Mouse (Mus musculus) adrenal gland, adult 8-10 months (tissue): ENCODE measurements around the gene Jak2. TPM values are rescaled to one million over a fixed set of nuclear protein-coding genes. Genes with fewer than 3 reads are reported as not detected.

Source experiments
- DNase-seq: peaks from one replicate; pipeline ENCODE4 v3.0.0; 2022
- total RNA-seq, 4 experiments: library from RNA; stranded (reverse); gene quantifications; 2 replicates each; pipeline ENCODE4 v1.2.4; 2022

The Jak2 gene
- total RNA-seq, 4 experiments from 2014 or later = 20.9 to 24.8 (median 22.8) TPM

- DNase-seq = no peak
Measured at GRCm38 (mm10) chr19:29308832-29309231, 57.2 kb downstream of the Jak2 start.

- DNase-seq = no peak
Measured at GRCm38 (mm10) chr19:29311791-29312190, 60.2 kb downstream of the Jak2 start.

- no peak for DNase-seq
Measured at GRCm38 (mm10) chr19:29312661-29313060, 61.0 kb downstream of the Jak2 start.

- DNase-seq = no peak
Measured at GRCm38 (mm10) chr19:29323416-29324049, 71.9 kb downstream of the Jak2 start.

GRCm38 (mm10) chr19:29325053-29325851 lies 73.6 kb downstream of the Jak2 start, which contains the start of gene Insl6:
Insl6 (minus strand) TSS chr19:29325356.
- peak; percentile 30 for DNase-seq

GRCm38 (mm10) chr19:29325852-29326180 lies 74.2 kb downstream of the Jak2 start:
- DNase-seq = no peak

GRCm38 (mm10) chr19:29326396-29326795 lies 74.8 kb downstream of the Jak2 start:
- DNase-seq = no peak

- DNase-seq = no peak
Measured at GRCm38 (mm10) chr19:29326822-29327552, 75.4 kb downstream of the Jak2 start.

GRCm38 (mm10) chr19:29334068-29334745 lies 82.6 kb downstream of the Jak2 start, which contains the start of gene Rln1:
Rln1 (minus strand) TSS chr19:29334670.
- no peak for DNase-seq

GRCm38 (mm10) chr19:29336624-29337023 lies 85.0 kb downstream of the Jak2 start:
- no peak for DNase-seq

GRCm38 (mm10) chr19:29341029-29341428 lies 89.4 kb downstream of the Jak2 start:
- DNase-seq = no peak

GRCm38 (mm10) chr19:29342281-29342680 lies 90.7 kb downstream of the Jak2 start:
- DNase-seq = no peak

GRCm38 (mm10) chr19:29344868-29345267 lies 93.2 kb downstream of the Jak2 start:
- DNase-seq = no peak

GRCm38 (mm10) chr19:29345636-29346035 lies 94.0 kb downstream of the Jak2 start:
- no peak for DNase-seq

GRCm38 (mm10) chr19:29350991-29351390 lies 99.4 kb downstream of the Jak2 start:
- DNase-seq = no peak

- peak; percentile 66 for DNase-seq
Measured at GRCm38 (mm10) chr19:29354895-29355877, 103.6 kb downstream of the Jak2 start.

- DNase-seq = no peak
Measured at GRCm38 (mm10) chr19:29356281-29356680, 104.7 kb downstream of the Jak2 start.

GRCm38 (mm10) chr19:29360251-29360650 lies 108.6 kb downstream of the Jak2 start:
- no peak for DNase-seq

GRCm38 (mm10) chr19:29361468-29362130 lies 110.0 kb downstream of the Jak2 start:
- DNase-seq = peak; percentile 92

- DNase-seq = no peak
Measured at GRCm38 (mm10) chr19:29362173-29362930, 110.7 kb downstream of the Jak2 start.
